Mouse (Mus musculus): ENCODE measurements around the gene Itprid2. TPM values are rescaled to one million over a fixed set of nuclear protein-coding genes. Genes with fewer than 3 reads are reported as not detected.
A peak's percentile ranks its signal among the peaks of the same experiment; 100 is the strongest.

Itprid2 gene
- polyA plus RNA-seq, 1 experiment from 2014 or later: 6.5 TPM

DNA sequence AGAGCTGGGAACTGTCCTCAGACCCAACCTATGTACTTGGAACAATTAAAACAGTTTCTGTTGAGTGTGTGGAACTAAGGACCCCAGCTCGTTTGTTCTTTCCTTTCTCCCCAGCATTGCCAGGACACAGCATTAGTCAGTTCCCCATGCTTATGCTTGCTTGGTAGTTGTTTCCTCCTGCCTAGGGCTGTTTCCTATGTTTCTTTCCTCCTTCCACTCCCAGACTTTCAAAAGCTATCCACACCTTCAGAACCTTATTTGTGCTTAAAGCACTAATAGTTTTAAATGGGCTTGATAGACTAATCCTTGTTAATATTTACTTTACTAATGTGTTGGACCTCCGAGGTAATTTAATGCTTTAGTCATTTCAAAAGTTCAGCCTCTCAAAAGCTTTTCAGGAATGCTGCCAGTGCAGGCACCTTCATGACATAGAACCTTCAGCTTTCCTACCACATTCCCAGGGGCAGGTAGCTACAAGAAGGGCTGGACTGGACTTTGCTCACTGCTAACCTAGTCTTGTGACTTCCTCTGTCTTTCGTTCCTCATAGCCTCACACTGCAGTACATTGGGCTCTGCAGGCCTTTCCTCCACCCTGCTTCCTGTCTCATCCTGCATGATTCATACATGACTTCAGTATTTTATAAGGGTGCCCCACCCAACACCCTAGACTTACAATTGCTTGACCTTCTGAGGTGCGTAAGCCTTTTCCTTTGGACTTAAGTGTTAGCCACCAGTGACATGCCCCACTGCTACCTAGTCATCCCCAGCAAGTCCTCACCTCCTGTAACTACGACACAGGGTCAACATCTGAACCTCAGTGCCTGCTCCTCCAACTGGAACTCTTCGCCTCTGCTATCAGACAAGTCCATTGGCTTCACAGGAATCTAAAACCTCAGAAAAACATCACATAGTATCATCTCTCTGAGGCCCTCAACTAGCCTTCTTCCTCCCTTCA, 16.3 kb upstream of the Itprid2 start:
- 80% methylated on average over 6 of the region's 6 CpGs for WGBS
- Histone ChIP-seq H3K36me3 (no peaks in the 10 kb centered on the region), H3K9me3 (no peaks in the 10 kb centered on the region), H3K4me1 (no peaks in the 10 kb centered on the region), H3K4me3 (no peak overlapping the region), H3K27me3 (ENCODE audit: insufficient read depth, poor library complexity, severe bottlenecking) (no peaks in the 10 kb centered on the region), H3K27ac (no peak overlapping the region)
- DNase-seq (ENCODE audit: low spot score): no peak

GRCm38 (mm10) chr2:79623256-79623655, 11.9 kb upstream of the Itprid2 start:
- no peak for DNase-seq (ENCODE audit: low spot score)
- Histone ChIP-seq H3K27me3 (ENCODE audit: insufficient read depth, poor library complexity, severe bottlenecking) (no peaks in the 10 kb centered on the region), H3K4me3 (no peak overlapping the region), H3K4me1 (no peaks in the 10 kb centered on the region), H3K9me3 (no peaks in the 10 kb centered on the region), H3K27ac (no peak overlapping the region), H3K36me3 (no peaks in the 10 kb centered on the region)
- 81% methylated on average over 4 of the region's 4 CpGs for WGBS

DNA sequence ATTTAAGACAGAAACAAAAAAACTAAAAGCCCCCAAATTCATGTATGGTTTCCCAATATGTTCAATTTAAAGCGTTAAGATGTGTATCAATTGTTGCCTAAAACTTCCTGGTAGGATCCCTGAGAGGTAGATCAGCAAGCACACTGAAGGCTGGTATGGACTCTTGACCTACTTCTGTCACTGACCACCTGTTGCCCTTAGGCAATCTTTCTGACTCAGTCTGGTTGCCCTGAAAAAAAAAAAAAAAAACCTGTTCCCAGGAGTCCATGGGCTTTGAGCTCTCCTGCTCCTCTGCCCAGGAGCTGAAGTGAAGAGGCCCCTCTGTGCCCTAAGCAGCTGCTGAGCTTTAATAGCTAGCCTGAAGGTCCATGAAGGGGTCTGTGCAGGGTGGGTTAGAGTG, 7.5 kb upstream of the Itprid2 start:
- Histone ChIP-seq H3K27ac (no peak overlapping the region), H3K27me3 (ENCODE audit: insufficient read depth, poor library complexity, severe bottlenecking) (no peaks in the 10 kb centered on the region), H3K9me3 (no peaks in the 10 kb centered on the region), H3K4me3 (no peak overlapping the region), H3K4me1 (no peaks in the 10 kb centered on the region), H3K36me3 (no peaks in the 10 kb centered on the region)
- no peak for DNase-seq (ENCODE audit: low spot score)
- 69% methylated on average over 1 of the region's 1 CpGs for WGBS

- 68% methylated on average over 2 of the region's 2 CpGs for whole genome bisulfite sequencing
- H3K36me3 ChIP-seq: no peaks in the 10 kb centered on the region
Observed at GRCm38 (mm10) chr2:79630231-79630630, 4.9 kb upstream of the Itprid2 start.

GRCm38 (mm10) chr2:79635426-79636291, 507 bp downstream of the Itprid2 start:
- DNase-seq (ENCODE audit: low spot score): peak; percentile 88
- H3K4me3 ChIP-seq: peak overlapping the region; percentile 92
- H3K27ac ChIP-seq: peak overlapping the region; percentile 94
- H3K4me1 ChIP-seq: peaks cover 4% of the 10 kb centered on the region; the same call in 1 of the 2 replicates
- H3K36me3 ChIP-seq: peaks cover 5% of the 10 kb centered on the region; the same call in 1 of the 2 replicates
- H3K9me3 ChIP-seq: no peaks in the 10 kb centered on the region
- WGBS: under 1% methylated on average over 83 of the region's 83 CpGs
- no peaks in the 10 kb centered on the region for H3K27me3 ChIP-seq (ENCODE audit: insufficient read depth, poor library complexity, severe bottlenecking)

More at GRCm38 (mm10) chr2:79630231-79630630, 4.9 kb upstream of the Itprid2 start:
- Histone ChIP-seq H3K27ac (no peak overlapping the region), H3K4me3 (no peak overlapping the region), H3K27me3 (ENCODE audit: insufficient read depth, poor library complexity, severe bottlenecking) (no peaks in the 10 kb centered on the region), H3K4me1 (no peaks in the 10 kb centered on the region), H3K9me3 (no peaks in the 10 kb centered on the region)
- no peak for DNase-seq (ENCODE audit: low spot score)

DNA sequence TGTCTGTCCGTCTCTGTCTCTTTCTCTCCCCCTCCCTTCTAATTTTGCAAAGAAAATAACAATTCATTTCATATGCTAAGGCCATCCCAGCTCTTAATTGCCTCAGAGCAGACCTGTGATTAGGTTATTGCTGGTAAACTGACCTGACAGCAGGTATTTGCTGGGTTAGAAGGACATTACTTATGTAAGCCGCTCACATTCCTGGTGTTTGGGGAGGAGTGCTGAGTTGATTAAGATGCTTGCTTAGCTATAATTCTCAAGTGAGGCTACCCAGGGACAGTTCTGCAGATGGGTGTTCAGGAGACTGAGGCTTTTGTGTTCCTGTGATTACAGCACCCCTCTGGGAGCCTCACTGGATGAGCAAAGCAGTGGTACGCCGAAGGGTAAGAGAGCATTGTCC, 3.8 kb downstream of the Itprid2 start:
- H3K27me3 ChIP-seq (ENCODE audit: insufficient read depth, poor library complexity, severe bottlenecking): no peaks in the 10 kb centered on the region
- WGBS: 71% methylated on average over 4 of the region's 4 CpGs
- no peak for DNase-seq (ENCODE audit: low spot score)
- H3K9me3 ChIP-seq: no peaks in the 10 kb centered on the region
- H3K36me3 ChIP-seq: peaks cover 29% of the 10 kb centered on the region
- peaks cover 4% of the 10 kb centered on the region; the same call in 1 of the 2 replicates for H3K4me1 ChIP-seq
- H3K4me3 ChIP-seq: peak overlapping the region; percentile 3; the same call in 1 of the 2 replicates
- H3K27ac ChIP-seq: no peak overlapping the region

DNA sequence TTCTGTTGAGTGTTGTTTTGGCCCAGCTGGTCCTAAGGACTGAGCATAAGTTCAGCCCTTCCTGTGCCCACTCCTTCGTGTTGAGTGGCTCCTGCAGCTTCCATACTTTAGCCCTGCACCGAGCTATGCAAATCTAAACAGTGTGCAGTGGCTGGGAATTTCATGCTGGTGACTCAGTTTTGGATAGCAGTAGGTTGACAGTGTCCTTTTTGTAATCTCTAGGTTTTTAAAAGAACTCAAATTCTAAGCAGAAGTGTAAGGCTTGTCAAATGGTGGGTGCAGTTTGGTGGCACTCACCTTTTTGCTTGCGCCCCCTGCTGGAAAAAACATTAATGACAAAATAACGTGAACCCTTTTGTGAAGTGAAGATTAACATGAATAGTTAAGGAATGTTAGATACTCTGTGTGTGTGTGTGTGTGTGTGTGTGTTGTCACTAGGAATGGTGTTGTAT, 11.1 kb downstream of the Itprid2 start:
- 43% methylated on average over 4 of the region's 4 CpGs for WGBS
- no peak overlapping the region for H3K27ac ChIP-seq
- peaks cover 47% of the 10 kb centered on the region for H3K36me3 ChIP-seq
- H3K4me3 ChIP-seq: no peak overlapping the region
- H3K27me3 ChIP-seq (ENCODE audit: insufficient read depth, poor library complexity, severe bottlenecking): no peaks in the 10 kb centered on the region
- no peaks in the 10 kb centered on the region for H3K9me3 ChIP-seq
- H3K4me1 ChIP-seq: peaks cover 22% of the 10 kb centered on the region
- no peak for DNase-seq (ENCODE audit: low spot score)

DNA sequence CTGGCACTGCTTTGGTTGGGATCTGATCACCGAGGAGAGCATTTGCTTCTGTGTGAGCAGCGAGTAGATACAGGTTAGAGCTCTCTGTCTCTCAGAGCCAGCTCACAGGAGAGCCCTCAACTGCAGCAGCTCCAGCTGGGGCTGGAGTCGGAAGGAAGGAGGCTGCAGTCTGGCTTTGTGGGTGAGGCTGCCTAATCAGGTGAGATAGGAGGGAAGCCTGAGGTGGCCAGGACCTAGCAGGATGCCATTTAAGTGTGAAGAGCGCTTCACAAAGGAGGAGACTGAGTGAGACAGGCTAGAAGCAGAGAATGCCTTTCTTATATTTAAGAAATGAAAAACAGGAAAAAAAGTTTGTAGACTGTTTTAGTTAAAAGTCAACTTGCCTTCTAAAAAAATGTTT, 11.9 kb downstream of the Itprid2 start:
- Histone ChIP-seq H3K27ac (no peak overlapping the region; the same call in 1 of the 2 replicates), H3K4me1 (peaks cover 22% of the 10 kb centered on the region), H3K9me3 (no peaks in the 10 kb centered on the region), H3K4me3 (no peak overlapping the region), H3K27me3 (ENCODE audit: insufficient read depth, poor library complexity, severe bottlenecking) (no peaks in the 10 kb centered on the region), H3K36me3 (peaks cover 44% of the 10 kb centered on the region)
- WGBS: 23% methylated on average over 4 of the region's 4 CpGs
- no peak for DNase-seq (ENCODE audit: low spot score)

DNA sequence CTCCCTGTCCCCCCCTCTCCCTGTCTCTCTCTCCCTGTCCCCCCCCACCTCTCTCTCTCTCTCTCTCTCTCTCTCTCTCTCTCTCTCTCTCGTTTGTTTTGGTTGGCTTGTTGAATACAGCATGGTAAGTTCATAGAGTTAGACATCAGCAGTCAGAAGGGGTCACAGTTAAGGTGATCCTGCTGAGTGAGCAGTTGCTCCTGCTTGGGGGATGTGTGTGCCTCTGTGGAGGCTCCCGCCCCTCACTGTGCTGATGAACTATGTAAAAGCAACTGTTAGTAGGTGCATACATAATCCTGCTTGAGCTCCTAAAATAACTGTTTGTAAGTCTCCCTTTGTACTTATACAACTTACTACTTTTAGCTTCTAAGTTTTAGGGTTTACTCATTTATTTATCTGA, 12.6 kb downstream of the Itprid2 start:
- 49% methylated on average over 2 of the region's 2 CpGs for WGBS
- peaks cover 44% of the 10 kb centered on the region for H3K36me3 ChIP-seq
- no peaks in the 10 kb centered on the region for H3K27me3 ChIP-seq (ENCODE audit: insufficient read depth, poor library complexity, severe bottlenecking)
- DNase-seq (ENCODE audit: low spot score): no peak
- peaks cover 22% of the 10 kb centered on the region for H3K4me1 ChIP-seq
- H3K9me3 ChIP-seq: no peaks in the 10 kb centered on the region
- H3K27ac ChIP-seq: no peak overlapping the region
- H3K4me3 ChIP-seq: no peak overlapping the region

GRCm38 (mm10) chr2:79651185-79651584, 16.0 kb downstream of the Itprid2 start:
- no peaks in the 10 kb centered on the region for H3K27me3 ChIP-seq (ENCODE audit: insufficient read depth, poor library complexity, severe bottlenecking)
- H3K9me3 ChIP-seq: no peaks in the 10 kb centered on the region
- no peak overlapping the region for H3K4me3 ChIP-seq
- no peak overlapping the region for H3K27ac ChIP-seq
- WGBS: 82% methylated on average over 3 of the region's 3 CpGs
- H3K36me3 ChIP-seq: peaks cover 31% of the 10 kb centered on the region; the same call in 1 of the 2 replicates
- DNase-seq (ENCODE audit: low spot score): no peak
- H3K4me1 ChIP-seq: peaks cover 12% of the 10 kb centered on the region

- Histone ChIP-seq H3K36me3 (peaks cover 35% of the 10 kb centered on the region), H3K4me1 (peaks cover 12% of the 10 kb centered on the region; the same call in 1 of the 2 replicates), H3K27me3 (ENCODE audit: insufficient read depth, poor library complexity, severe bottlenecking) (no peaks in the 10 kb centered on the region), H3K4me3 (no peak overlapping the region), H3K27ac (no peak overlapping the region), H3K9me3 (no peaks in the 10 kb centered on the region)
- WGBS: 92% methylated on average over 3 of the region's 3 CpGs
- DNase-seq (ENCODE audit: low spot score): no peak
Observed at GRCm38 (mm10) chr2:79651701-79652100, 16.5 kb downstream of the Itprid2 start.

- 0 out of 2 replicates have a peak, but pooled peaks cover 5% of the 10 kb centered on the region for H3K4me1 ChIP-seq
- H3K27me3 ChIP-seq (ENCODE audit: insufficient read depth, poor library complexity, severe bottlenecking): no peaks in the 10 kb centered on the region
- H3K4me3 ChIP-seq: no peak overlapping the region
- peaks cover 43% of the 10 kb centered on the region for H3K36me3 ChIP-seq
- 83% methylated on average over 4 of the region's 4 CpGs for WGBS
- no peaks in the 10 kb centered on the region for H3K9me3 ChIP-seq
- no peak overlapping the region for H3K27ac ChIP-seq
- no peak for DNase-seq (ENCODE audit: low spot score)
Observed at GRCm38 (mm10) chr2:79652502-79652901, 17.4 kb downstream of the Itprid2 start.
